Mouse (Mus musculus): ENCODE results near the gene Zbtb5.
A peak's percentile ranks its signal among the peaks of the same experiment; 100 is the strongest.
"Not testable (repeated sequence)": the region's sequence is repeated elsewhere in the genome, so short reads cannot be mapped to it uniquely, and the experiment has no call there.

Gene Zbtb5

GRCm38 (mm10) chr4:45012105-45012975 is at the start of gene Zbtb5:
TSS of gene Zbtb5 (minus strand) at chr4:45012412.
- DNase-seq: peak; percentile 99

GRCm38 (mm10) chr4:45055451-45055850 is 43.2 kb upstream of the Zbtb5 start:
- DNase-seq: peak; percentile 34 to 57

GRCm38 (mm10) chr4:45054862-45055261 is 42.6 kb upstream of the Zbtb5 start:
- peak; percentile 38 to 42 for DNase-seq

- no peak for DNase-seq
These were observed 35.7 kb upstream of the Zbtb5 start for GRCm38 (mm10) chr4:45047956-45048355.

- DNase-seq: no peak
These were observed 35.2 kb upstream of the Zbtb5 start for GRCm38 (mm10) chr4:45047286-45047887.

- no peak for DNase-seq
These were observed 34.5 kb upstream of the Zbtb5 start for GRCm38 (mm10) chr4:45046679-45047078.

- no peak for DNase-seq
These were observed 28.6 kb upstream of the Zbtb5 start for GRCm38 (mm10) chr4:45040795-45041194.

GRCm38 (mm10) chr4:45039546-45039945 is 27.3 kb upstream of the Zbtb5 start:
- DNase-seq: not testable (repeated sequence)

GRCm38 (mm10) chr4:45038879-45039278 is 26.7 kb upstream of the Zbtb5 start:
- not testable (repeated sequence) for DNase-seq

GRCm38 (mm10) chr4:45037455-45038410 is 25.5 kb upstream of the Zbtb5 start:
- no peak for DNase-seq

GRCm38 (mm10) chr4:45036571-45036970 is 24.4 kb upstream of the Zbtb5 start:
- no peak for DNase-seq

- no peak for DNase-seq
These were observed 23.8 kb upstream of the Zbtb5 start for GRCm38 (mm10) chr4:45036048-45036447.

- no peak for DNase-seq
These were observed 22.7 kb upstream of the Zbtb5 start for GRCm38 (mm10) chr4:45034693-45035628.

- no peak for DNase-seq
These were observed 20.4 kb upstream of the Zbtb5 start for GRCm38 (mm10) chr4:45032586-45032985.

- DNase-seq: no peak
These were observed 14.2 kb upstream of the Zbtb5 start for GRCm38 (mm10) chr4:45026459-45026858.

- DNase-seq: peak; percentile 18 to 20
These were observed 6.8 kb upstream of the Zbtb5 start for GRCm38 (mm10) chr4:45019009-45019408.

- DNase-seq: peak; percentile 79 to 90
These were observed 6.3 kb upstream of the Zbtb5 start, which contains the start of gene Polr1e for GRCm38 (mm10) chr4:45018452-45018980. TSS of gene Polr1e (plus strand) at chr4:45018583.

- DNase-seq: peak; percentile 44 to 71
These were observed 3.4 kb upstream of the Zbtb5 start for GRCm38 (mm10) chr4:45015615-45016014.

GRCm38 (mm10) chr4:45013537-45013936 is 1.3 kb upstream of the Zbtb5 start:
- DNase-seq: no peak

GRCm38 (mm10) chr4:45013031-45013431 is 819 bp upstream of the Zbtb5 start:
- no peak for DNase-seq

- DNase-seq: no peak
These were observed 569 bp downstream of the Zbtb5 start for GRCm38 (mm10) chr4:45011581-45012104.

Measured in cerebellum, postnatal 25 days (tissue).